Mouse (Mus musculus) MEL (cell line): ENCODE measurements around the gene Ncoa6. TPM values are rescaled to one million over a fixed set of nuclear protein-coding genes. Genes with fewer than 3 reads are reported as not detected.
A peak's percentile ranks its signal among the peaks of the same experiment; 100 is the strongest.

Source experiments
- DNase-seq: peaks from one replicate; pipeline ENCODE4 v3.0.0; 2011; ENCODE audit warnings: low read depth, low spot score
- H3K27ac ChIP-seq: 2 replicates; pipeline ENCODE4 v1.5.1; 2012; ENCODE audit warnings: low read depth, mild to moderate bottlenecking, control low read depth, low read length, moderate library complexity; ENCODE audit not compliant: control insufficient read depth
- H3K27me3 ChIP-seq, 2 experiments: fragments of 150-350 bp in 1 of 2; sonication (generic) in 1 of 2; 2 replicates each; pipeline ENCODE4 v1.6.1; 2012; ENCODE audit warnings: low read length in 2 of 2, mild to moderate bottlenecking in 2 of 2, improper control_type of control experiment in 1 of 2, moderate library complexity in 1 of 2; ENCODE audit not compliant: insufficient read depth in 2 of 2, control insufficient read depth in 1 of 2
- H3K36me3 ChIP-seq, 2 experiments: 2 replicates each; pipeline ENCODE4 v1.6.1; 2012 to 2014; ENCODE audit warnings: low read length in 2 of 2, improper control_type of control experiment in 1 of 2, inconsistent platforms in 1 of 2, mild to moderate bottlenecking in 1 of 2; ENCODE audit not compliant: insufficient read depth in 2 of 2, control insufficient read depth in 1 of 2
- H3K4me1 ChIP-seq, 2 experiments: fragments of 150-350 bp in 1 of 2; sonication (generic) in 1 of 2; 2 replicates each; pipeline ENCODE4 v1.6.1; 2012; ENCODE audit warnings: low read length in 2 of 2, improper control_type of control experiment in 1 of 2, mild to moderate bottlenecking in 1 of 2; ENCODE audit not compliant: insufficient read depth in 2 of 2, control insufficient read depth in 1 of 2
- H3K4me3 ChIP-seq, 2 experiments: fragments of 150-350 bp in 1 of 2; sonication (generic) in 1 of 2; 2 replicates each; pipeline ENCODE4 v1.5.1; 2012; ENCODE audit warnings: low read depth in 2 of 2, low read length in 2 of 2, mild to moderate bottlenecking in 2 of 2, moderate library complexity in 2 of 2, control low read depth in 1 of 2, improper control_type of control experiment in 1 of 2; ENCODE audit not compliant: control insufficient read depth in 1 of 2, insufficient read depth in 1 of 2
- H3K79me2 ChIP-seq: 2 replicates; pipeline ENCODE4 v1.6.1; 2012; ENCODE audit warnings: mild to moderate bottlenecking, low read length, moderate library complexity; ENCODE audit not compliant: control insufficient read depth, poor library complexity, insufficient read depth
- H3K9ac ChIP-seq: 2 replicates; pipeline ENCODE4 v1.6.1; 2012; ENCODE audit warnings: low read depth, mild to moderate bottlenecking, control low read depth, low read length, moderate library complexity; ENCODE audit not compliant: control insufficient read depth, poor library complexity, severe bottlenecking
- H3K9me3 ChIP-seq: fragments of 150-350 bp; sonication (generic); replicated peaks from 2 replicates; pipeline ENCODE4 v1.6.1; 2012; ENCODE audit warnings: mild to moderate bottlenecking, low read length, improper control_type of control experiment, moderate library complexity; ENCODE audit not compliant: insufficient read depth
- CHD1 ChIP-seq: IDR thresholded peaks from 2 replicates; pipeline ENCODE4 v1.6.1; 2012; ENCODE audit warnings: low read depth, mild to moderate bottlenecking, inconsistent platforms, low read length, improper control_type of control experiment
- CHD2 ChIP-seq: IDR thresholded peaks from 2 replicates; pipeline ENCODE4 v1.6.1; 2011; ENCODE audit warnings: low read length, improper control_type of control experiment
- CTCF ChIP-seq, 3 experiments: IDR thresholded peaks in 2 of 3; conservative IDR thresholded peaks in 1 of 3; 2 replicates each; pipeline ENCODE4 v1.5.1; 2011 to 2012; ENCODE audit warnings: low read length in 3 of 3, low read depth in 2 of 3, mild to moderate bottlenecking in 2 of 3, improper control_type of control experiment in 1 of 3, inconsistent platforms in 1 of 3, mixed read lengths in 1 of 3, moderate library complexity in 1 of 3; ENCODE audit not compliant: control insufficient read depth in 1 of 3, insufficient read depth in 1 of 3, poor library complexity in 1 of 3, severe bottlenecking in 1 of 3
- E2F4 ChIP-seq: IDR thresholded peaks from 2 replicates; pipeline ENCODE4 v1.6.1; 2011; ENCODE audit warnings: low read depth, low read length, improper control_type of control experiment, borderline replicate concordance
- ETS1 ChIP-seq: IDR thresholded peaks from 2 replicates; pipeline ENCODE4 v1.6.1; 2012; ENCODE audit warnings: low read depth, mild to moderate bottlenecking, inconsistent platforms, low read length, improper control_type of control experiment, moderate library complexity
- JUND ChIP-seq: IDR thresholded peaks from 2 replicates; pipeline ENCODE4 v1.6.1; 2011; ENCODE audit warnings: low read depth, mild to moderate bottlenecking, improper control_type of control experiment, low read length
- MAFK ChIP-seq: IDR thresholded peaks from 2 replicates; pipeline ENCODE4 v1.6.1; 2011; ENCODE audit warnings: low read depth, mild to moderate bottlenecking, low read length, improper control_type of control experiment, borderline replicate concordance
- MAX ChIP-seq: IDR thresholded peaks from 2 replicates; pipeline ENCODE4 v1.6.1; 2011; ENCODE audit warnings: low read length, improper control_type of control experiment
- MAZ ChIP-seq: IDR thresholded peaks from 2 replicates; pipeline ENCODE4 v1.6.1; 2012; ENCODE audit warnings: low read depth, mild to moderate bottlenecking, inconsistent platforms, low read length, improper control_type of control experiment
- MYB ChIP-seq: IDR thresholded peaks from 2 replicates; pipeline ENCODE4 v1.6.1; 2011; ENCODE audit warnings: mild to moderate bottlenecking, low read depth, low read length, improper control_type of control experiment
- NELFE ChIP-seq: IDR thresholded peaks from 2 replicates; pipeline ENCODE4 v1.6.1; 2011; ENCODE audit warnings: low read depth, low read length, improper control_type of control experiment
- POLR2A ChIP-seq, 2 experiments: IDR thresholded peaks; 2 replicates each; pipeline ENCODE4 v1.6.1; 2011 to 2012; ENCODE audit warnings: low read length in 2 of 2, mild to moderate bottlenecking in 2 of 2, control low read depth in 1 of 2, improper control_type of control experiment in 1 of 2, low read depth in 1 of 2, moderate library complexity in 1 of 2; ENCODE audit not compliant: control insufficient read depth in 1 of 2, insufficient read depth in 1 of 2, poor library complexity in 1 of 2
- POLR2AphosphoS5 ChIP-seq: IDR thresholded peaks from 2 replicates; pipeline ENCODE4 v1.6.1; 2012; ENCODE audit warnings: low read depth, borderline replicate concordance, mild to moderate bottlenecking, inconsistent platforms, low read length, moderate library complexity, mixed read lengths
- RAD21 ChIP-seq: IDR thresholded peaks from 2 replicates; pipeline ENCODE4 v1.6.1; 2011; ENCODE audit warnings: mild to moderate bottlenecking, low read depth, low read length, improper control_type of control experiment
- SMC3 ChIP-seq: IDR thresholded peaks from 2 replicates; pipeline ENCODE4 v1.6.1; 2011; ENCODE audit warnings: low read depth, low read length, improper control_type of control experiment
- TAL1 ChIP-seq: IDR thresholded peaks from 2 replicates; pipeline ENCODE4 v1.6.1; 2012; ENCODE audit warnings: mild to moderate bottlenecking, inconsistent platforms, low read length, moderate library complexity, mixed read lengths
- TBP ChIP-seq: IDR thresholded peaks from 2 replicates; pipeline ENCODE4 v1.8.0; 2011; ENCODE audit warnings: low read depth, low read length, improper control_type of control experiment
- TCF12 ChIP-seq: IDR thresholded peaks from 2 replicates; pipeline ENCODE4 v1.6.1; 2014; ENCODE audit warnings: low read depth, mild to moderate bottlenecking, inconsistent platforms, low read length, improper control_type of control experiment, moderate library complexity
- ZC3H11A ChIP-seq: IDR thresholded peaks from 2 replicates; pipeline ENCODE4 v1.6.1; 2012; ENCODE audit warnings: low read depth, mild to moderate bottlenecking, inconsistent platforms, low read length, improper control_type of control experiment
- ZKSCAN1 ChIP-seq: IDR thresholded peaks from 2 replicates; pipeline ENCODE4 v1.6.1; 2012; ENCODE audit warnings: low read depth, mild to moderate bottlenecking, inconsistent platforms, low read length, improper control_type of control experiment, moderate library complexity
- ZNF384 ChIP-seq: IDR thresholded peaks from 2 replicates; pipeline ENCODE4 v1.6.1; 2012; ENCODE audit warnings: low read depth, mild to moderate bottlenecking, inconsistent platforms, low read length, improper control_type of control experiment
- polyA plus RNA-seq, 2 experiments: library from polyadenylated mRNA; stranded (reverse) in 1 of 2; unstranded in 1 of 2; fragments of >175 nt in 1 of 2; fragments of >200 nt in 1 of 2; gene quantifications; 2 replicates each; pipeline versions ENCODE4 v1.2.1 to v1.2.4; 2012; ENCODE audit warnings: low replicate concordance in 2 of 2, low read depth in 1 of 2; ENCODE audit not compliant: insufficient read length in 2 of 2, insufficient read depth in 1 of 2, missing spikeins in 1 of 2
- total RNA-seq: library from RNA; depleted of rRNA; stranded (reverse); fragments of 300-350 nt; gene quantifications from 2 replicates; pipeline ENCODE4 v1.2.3, GENCODE M21; 2012

Gene Ncoa6
- total and polyA plus RNA-seq, 3 experiments = 4.0 to 29.7 TPM; not detected in 1

GRCm38 (mm10) chr2:155512479-155512878, 38.8 kb upstream of the Ncoa6 start:
- H3K4me1 ChIP-seq = no peaks in the 10 kb centered on the region; a peak in 1 of 4 replicates
- no peaks in the 10 kb centered on the region for H3K79me2 ChIP-seq
- H3K9ac ChIP-seq = no peak overlapping the region
- TF ChIP-seq TAL1 (no peak), CHD1 (no peak), NELFE (no peak), SMC3 (peak; percentile 96), ZC3H11A (peak; percentile 87), E2F4 (no peak), RAD21 (peak; percentile 96), MYB (no peak), CTCF (IDR thresholded peaks at IDR 0.05 in 2 of 3, conservative IDR thresholded peaks at IDR 0.05 in 1 of 3; ENCODE audit: control insufficient read depth in 1 of 3, insufficient read depth in 1 of 3, low read depth in 2 of 3, low read length in 3 of 3, poor library complexity in 1 of 3, severe bottlenecking in 1 of 3) (peak; percentile 84 to 97 (median 87)), MAFK (no peak)
- H3K27ac ChIP-seq = no peak overlapping the region
- H3K27me3 ChIP-seq = no peaks in the 10 kb centered on the region; a peak in 1 of 4 replicates
- H3K9me3 ChIP-seq = no peaks in the 10 kb centered on the region
- H3K4me3 ChIP-seq = no peak overlapping the region
- peak; percentile 78 for DNase-seq
- H3K36me3 ChIP-seq = peaks cover 0 to 2% of the 10 kb centered on the region in 2 experiments; a peak in 1 of 4 replicates

- no peak for DNase-seq
- no peak for TF ChIP-seq CHD2
- no peak for TF ChIP-seq RAD21
- no peak for TF ChIP-seq SMC3
- TF ChIP-seq NELFE = no peak
- TF ChIP-seq ETS1 = no peak
- TF ChIP-seq ZNF384 = no peak
- TF ChIP-seq POLR2A (IDR thresholded peaks at IDR 0.05; ENCODE audit: control insufficient read depth in 1 of 2, insufficient read depth in 1 of 2, low read depth in 1 of 2, low read length in 2 of 2, poor library complexity in 1 of 2) = no peak
- no peak for TF ChIP-seq POLR2AphosphoS5
- no peak for TF ChIP-seq JUND
- no peak for TF ChIP-seq ZKSCAN1
- TF ChIP-seq TBP = no peak
- no peak for TF ChIP-seq MAX
- no peak for TF ChIP-seq MAFK
- no peak for TF ChIP-seq TCF12
- no peak for TF ChIP-seq MAZ
- H3K4me3 ChIP-seq = no peak overlapping the region
- peaks cover 0 to 1% of the 10 kb centered on the region in 2 experiments; a peak in 2 of 4 replicates for H3K27me3 ChIP-seq
- H3K9me3 ChIP-seq = no peaks in the 10 kb centered on the region
- no peaks in the 10 kb centered on the region for H3K79me2 ChIP-seq
- no peaks in the 10 kb centered on the region for H3K4me1 ChIP-seq
- no peak overlapping the region for H3K9ac ChIP-seq
- no peaks in the 10 kb centered on the region for H3K36me3 ChIP-seq
- H3K27ac ChIP-seq = no peak overlapping the region
These were observed 34.2 kb upstream of the Ncoa6 start for GRCm38 (mm10) chr2:155507721-155508470.
